Mouse (Mus musculus) left cerebral cortex, postnatal 14 days (tissue): ENCODE results near the gene Megf6. TPM values are rescaled to one million over a fixed set of nuclear protein-coding genes. Genes with fewer than 3 reads are reported as not detected.
A peak's percentile ranks its signal among the peaks of the same experiment; 100 is the strongest.

ENCODE experiments used
- DNase-seq, 2 experiments: peaks; one replicate each; pipeline ENCODE4 v3.0.0; 2021 to 2022; ENCODE audit warnings: low spot score in 2 of 2, mixed read lengths in 1 of 2
- intact Hi-C: fragments of 180-260 bp; cut with DNase I; formaldehyde crosslinking; loops from one replicate; pipeline ENCODE4 v1.15.1; 2025
- total RNA-seq, 2 experiments: library from RNA; stranded (reverse); gene quantifications; 2 replicates each; pipeline ENCODE4 v1.2.3; 2021

Megf6 gene
- total RNA-seq, 2 experiments from 2014 or later = 8.4 to 11.2 TPM

GRCm38 (mm10) chr4:154240608-154241007 lies 70.1 kb downstream of the Megf6 start:
- no peak for DNase-seq
- intact Hi-C loops = no loop called here

DNA sequence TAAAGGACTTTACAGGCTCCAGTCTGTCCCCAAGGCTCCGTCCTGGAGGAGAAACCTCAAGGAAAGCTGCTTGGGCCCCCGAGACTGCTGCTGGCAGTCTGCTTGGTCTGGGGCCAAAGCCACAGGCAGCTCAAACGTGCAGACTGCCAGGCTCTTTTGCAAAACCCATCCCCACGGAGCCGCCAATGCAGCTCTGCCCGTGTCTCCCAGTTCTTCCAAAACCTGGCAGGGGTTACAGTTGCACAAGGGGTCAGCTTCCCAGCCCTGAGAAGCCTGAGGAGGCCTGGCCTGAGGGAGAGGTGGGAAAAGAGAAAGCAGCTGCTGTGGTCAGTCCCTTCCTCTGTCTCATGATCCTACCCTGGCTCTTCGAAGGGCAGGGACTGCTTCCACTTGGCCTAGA lies 74.8 kb downstream of the Megf6 start:
- intact Hi-C loops = no loop called here
- DNase-seq = no peak

DNA sequence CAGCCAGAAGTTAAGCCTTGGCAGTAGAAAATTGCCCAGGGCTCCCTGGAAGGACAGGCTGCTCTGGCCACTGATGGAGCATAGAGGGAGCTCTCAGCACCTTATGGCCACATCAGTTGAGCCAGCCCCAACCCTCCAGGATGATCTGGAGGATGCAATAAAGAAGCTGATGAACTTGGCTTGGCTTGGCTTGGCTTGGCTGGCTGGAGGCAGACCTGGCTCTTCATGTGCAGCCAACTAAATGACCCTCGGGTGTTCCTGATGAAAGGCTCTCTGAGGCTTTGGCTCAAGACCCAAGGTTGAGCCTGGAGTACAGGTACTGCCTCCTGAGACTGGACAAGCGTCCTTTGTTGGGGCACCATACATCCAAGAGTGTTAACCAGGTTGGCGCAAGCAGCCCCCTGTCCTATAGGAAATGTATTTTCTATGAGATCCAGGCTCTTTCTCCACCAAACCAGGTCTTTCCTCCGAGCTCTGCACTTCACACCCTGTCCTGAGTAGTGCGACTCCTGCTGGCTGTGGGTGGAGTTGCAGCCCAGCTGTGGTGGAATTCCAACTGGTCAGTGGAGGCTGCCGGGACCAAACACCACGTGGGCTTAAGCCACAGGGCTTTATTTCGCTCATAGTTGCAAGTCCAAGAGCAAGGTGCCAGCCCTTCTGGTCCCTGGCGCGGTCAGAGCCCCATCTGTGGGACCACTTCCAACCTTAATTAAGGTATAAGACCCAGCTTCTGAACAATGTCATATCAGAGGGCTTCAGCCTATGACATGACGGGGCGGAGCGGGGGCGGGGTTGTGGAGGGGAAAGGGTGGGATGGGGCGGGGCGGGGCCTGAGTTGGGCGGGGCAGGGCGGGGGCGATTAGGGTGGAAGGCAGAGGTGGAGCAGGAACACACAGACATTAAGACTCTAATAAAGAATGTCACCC lies 75.8 kb downstream of the Megf6 start:
- DNase-seq = peak; percentile 47 to 61
- intact Hi-C loops = no loop called here

DNA sequence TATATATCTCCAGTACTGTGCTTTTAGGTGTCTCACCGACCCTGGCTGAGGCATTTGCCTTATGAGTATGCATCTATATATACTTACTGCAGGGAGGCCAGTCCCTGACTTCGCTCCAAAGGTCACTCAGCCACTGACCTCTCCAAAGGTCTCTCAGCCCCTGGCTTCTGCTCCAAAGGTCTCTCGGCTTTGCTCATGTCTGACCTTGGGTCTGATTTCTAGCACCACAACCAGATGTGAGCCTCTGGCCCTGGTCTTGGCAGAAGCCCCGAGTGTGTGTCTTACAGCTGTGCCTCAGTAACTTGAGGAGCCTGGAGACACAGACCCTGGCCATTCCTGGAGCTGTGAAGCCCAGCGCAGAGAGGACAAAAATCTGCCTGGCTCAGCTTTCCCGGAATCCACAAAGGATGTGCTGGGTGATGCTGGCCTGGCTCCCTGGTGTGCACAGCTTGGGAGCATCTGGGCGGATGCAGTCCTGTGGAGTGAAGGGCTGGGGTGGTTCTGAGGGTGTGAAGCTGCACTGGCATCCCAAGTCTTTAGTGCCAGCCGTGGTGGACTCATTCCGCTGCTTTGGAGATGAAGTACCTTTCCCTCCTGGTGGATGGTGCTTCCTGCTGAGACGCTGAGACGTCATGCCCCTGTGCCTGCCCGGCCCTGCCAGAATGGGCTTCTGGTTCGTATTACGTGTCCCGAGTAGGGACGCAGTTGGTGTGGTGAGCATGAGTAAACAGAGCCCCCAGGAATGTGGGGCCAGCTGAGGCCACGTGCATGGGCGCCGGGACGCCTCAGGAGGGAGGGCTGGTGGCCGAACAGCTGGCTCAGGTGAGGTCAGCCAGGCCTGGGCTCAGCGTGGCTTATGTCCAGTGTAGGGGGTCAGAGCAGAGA lies 76.9 kb downstream of the Megf6 start:
- intact Hi-C loops = no loop called here
- DNase-seq = no peak

DNA sequence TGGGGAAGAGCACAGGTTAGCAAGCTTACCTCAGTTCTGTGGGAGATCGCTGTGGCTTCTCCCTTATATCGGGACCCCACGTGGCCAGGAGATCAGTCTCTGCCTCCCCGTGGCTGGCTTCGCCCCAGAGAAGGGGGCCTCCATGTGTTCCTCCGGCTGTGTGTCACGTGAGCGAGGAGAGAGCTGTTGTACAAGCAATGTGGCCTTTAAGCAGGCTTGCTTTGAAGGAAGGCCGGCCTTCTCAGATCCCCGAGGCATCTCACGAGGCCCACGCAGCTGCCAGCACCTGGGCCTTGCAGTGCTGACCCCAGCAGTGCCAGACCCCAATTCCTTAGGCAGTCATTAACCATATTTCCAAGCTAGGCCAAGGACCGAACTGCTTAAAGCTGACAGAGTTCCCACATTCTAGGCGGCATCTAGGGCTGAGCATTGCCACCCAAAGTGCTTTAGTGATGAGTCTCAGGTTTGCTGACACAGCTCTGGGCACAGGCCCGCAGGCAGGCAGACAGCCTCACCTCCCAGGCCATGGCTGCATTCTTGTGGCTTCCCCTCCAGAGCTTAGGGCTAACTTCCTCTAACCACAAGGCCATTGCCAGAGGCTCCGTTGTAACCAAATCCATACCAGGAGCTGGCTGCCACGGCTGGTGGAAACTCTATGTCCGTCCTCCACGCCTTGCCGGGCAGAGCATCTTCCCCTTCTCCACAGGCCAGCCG lies 77.7 kb downstream of the Megf6 start:
- intact Hi-C loops = no loop called here
- no peak for DNase-seq

GRCm38 (mm10) chr4:154249316-154249715 lies 78.8 kb downstream of the Megf6 start:
- intact Hi-C loops = no loop called here
- no peak for DNase-seq

GRCm38 (mm10) chr4:154252537-154253255 lies 82.2 kb downstream of the Megf6 start:
- intact Hi-C loops = no loop called here
- peak; percentile 35 to 76 for DNase-seq

- intact Hi-C loops = no loop called here
- DNase-seq = no peak
Observed at GRCm38 (mm10) chr4:154260755-154261154, 90.2 kb downstream of the Megf6 start.

DNA sequence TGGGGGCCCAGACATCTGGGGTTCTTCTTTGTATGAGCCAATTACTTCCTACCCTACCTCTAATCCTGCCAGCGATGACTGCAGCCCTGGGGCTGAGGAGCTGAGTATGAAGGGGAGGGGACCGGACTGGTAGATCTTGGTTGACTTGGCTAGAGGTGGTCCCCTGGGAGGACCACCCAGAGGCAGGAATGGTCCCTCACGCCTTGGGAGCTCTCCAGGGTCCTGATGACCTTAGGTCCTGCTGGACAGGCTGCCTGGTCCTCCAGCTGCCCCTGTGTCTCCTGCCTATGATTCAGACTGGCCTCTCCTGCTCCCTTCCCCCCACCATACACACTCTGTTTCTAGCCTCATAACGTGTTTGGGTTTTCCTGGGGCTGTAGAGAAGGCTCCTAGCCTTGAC lies 91.5 kb downstream of the Megf6 start:
- no peak for DNase-seq
- intact Hi-C loops = no loop called here

GRCm38 (mm10) chr4:154267511-154267910 lies 97.0 kb downstream of the Megf6 start:
- intact Hi-C loops = no loop called here
- DNase-seq = no peak

DNA sequence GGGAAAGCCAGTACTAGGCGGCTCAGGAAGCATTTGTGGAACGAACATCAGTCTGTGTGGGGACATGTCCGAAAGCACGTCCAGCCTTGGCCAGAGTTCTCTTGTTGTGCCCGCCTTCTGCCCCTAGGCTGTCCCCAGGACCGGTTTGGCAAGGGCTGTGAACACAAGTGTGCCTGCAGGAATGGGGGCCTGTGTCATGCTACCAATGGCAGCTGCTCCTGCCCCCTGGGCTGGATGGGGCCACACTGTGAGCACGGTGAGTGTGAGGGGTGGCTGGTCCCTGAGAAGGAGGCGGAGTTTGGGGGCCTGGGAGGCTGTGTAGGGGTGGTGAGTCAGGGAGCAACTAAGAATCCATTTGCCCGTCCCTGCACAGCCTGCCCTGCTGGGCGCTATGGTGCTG lies 99.0 kb downstream of the Megf6 start:
- no peak for DNase-seq
- intact Hi-C loops = no loop called here

DNA sequence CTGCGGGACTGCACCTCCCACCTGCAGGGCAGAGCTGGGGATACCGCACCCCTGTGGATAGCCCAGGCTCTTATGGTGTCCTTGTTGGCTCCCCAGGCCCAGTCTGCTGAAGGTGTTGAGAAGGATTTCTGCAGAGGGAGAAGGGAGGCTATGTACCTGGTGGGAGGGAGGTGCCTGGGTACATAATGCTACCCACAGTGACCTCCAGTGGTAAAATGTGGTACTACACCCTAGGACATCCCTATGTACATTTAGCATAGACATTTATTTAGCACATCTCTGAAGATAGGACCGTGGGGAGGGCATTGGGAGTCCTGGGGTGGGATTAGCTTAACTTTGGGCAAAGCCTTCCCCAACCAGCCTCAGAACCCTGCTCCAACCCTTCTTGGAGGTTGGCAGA lies 102.5 kb downstream of the Megf6 start:
- intact Hi-C loops = loop anchor here (5.0 to 10.0 kb wide), 2 partner anchors 66 to 108 kb away; partner anchors contain the start of gene Tprgl

DNA sequence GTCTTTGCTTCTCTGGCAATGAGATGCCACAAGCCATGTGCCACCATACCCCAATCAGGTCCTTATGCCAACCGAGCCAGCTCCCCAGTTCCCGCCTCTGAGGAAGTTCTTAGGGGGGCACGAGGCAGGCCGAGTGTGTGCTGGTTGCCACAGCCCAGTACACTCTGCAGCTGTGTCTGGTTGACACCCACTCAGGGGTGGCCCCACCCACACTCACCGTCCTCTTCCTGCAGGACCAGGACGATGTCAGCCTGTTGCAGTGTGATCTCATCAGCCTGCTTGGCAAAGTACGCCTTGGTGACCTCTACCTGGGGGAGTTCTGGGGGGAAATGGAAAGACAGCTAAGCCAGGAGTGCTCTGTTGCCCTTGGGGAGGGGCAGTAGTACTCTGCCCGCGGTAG lies 109.0 kb downstream of the Megf6 start:
- no peak for DNase-seq
- intact Hi-C loops = loop anchor here (10.0 kb wide), 1 partner anchor 115 kb away; the partner anchor contains the start of gene Tprgl

More for the DNA sequence above, 102.5 kb downstream of the Megf6 start:
- peak; percentile 76 to 89 for DNase-seq

GRCm38 (mm10) chr4:154283671-154284070 lies 113.1 kb downstream of the Megf6 start:
- DNase-seq = no peak
- intact Hi-C loops = no loop called here

DNA sequence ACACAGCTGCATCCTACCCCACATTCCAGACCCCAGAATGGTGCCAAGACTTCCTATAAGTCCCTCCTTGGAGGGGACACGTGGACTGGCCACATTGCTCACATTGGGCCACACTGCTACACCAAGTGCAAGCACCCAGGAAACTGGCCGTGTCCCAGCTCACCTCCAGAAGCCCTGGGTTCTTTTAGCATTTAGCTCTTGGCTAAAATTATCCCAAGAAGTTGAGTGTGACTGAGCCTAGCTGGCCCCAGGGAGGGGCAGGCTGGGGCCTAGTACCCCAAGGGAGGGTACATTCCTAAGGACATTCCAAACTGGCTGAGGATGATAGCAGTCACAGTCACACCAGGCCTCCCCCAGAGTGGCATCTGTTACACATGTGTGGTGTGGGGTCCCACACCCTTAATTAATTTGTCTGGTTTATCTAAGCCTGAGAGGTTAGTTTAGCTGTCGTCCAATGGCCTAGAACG lies 123.2 kb downstream of the Megf6 start:
- DNase-seq = no peak
- intact Hi-C loops = loop anchor here (10.0 kb wide), 1 partner anchor 229 kb away; no protein-coding TSS in a partner anchor

GRCm38 (mm10) chr4:154294262-154294731 lies 123.8 kb downstream of the Megf6 start:
- no peak for DNase-seq
- intact Hi-C loops = loop anchor here (10.0 kb wide), 1 partner anchor 229 kb away; no protein-coding TSS in a partner anchor

DNA sequence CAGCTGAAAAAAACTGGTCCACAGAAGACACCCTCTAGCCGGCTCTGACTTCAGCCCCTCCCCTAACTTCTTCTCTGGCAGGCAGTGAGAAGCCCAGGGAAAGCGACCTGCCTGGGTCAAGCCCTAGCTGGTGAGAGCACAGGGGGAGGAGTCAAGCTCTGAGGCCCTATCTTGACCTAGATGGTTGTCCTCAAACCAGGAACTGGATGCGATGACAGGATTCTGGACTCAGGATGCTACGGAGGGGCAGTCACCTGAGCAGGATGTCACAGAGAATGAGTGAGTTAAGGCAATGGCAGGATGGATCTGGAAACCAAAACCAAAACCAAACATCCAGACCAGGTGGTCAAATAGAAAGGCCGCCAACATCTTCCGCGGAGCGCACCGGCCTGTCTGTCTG lies 127.2 kb downstream of the Megf6 start:
- intact Hi-C loops = loop anchor here (10.0 kb wide), 1 partner anchor 233 kb away; no protein-coding TSS in a partner anchor
- DNase-seq = no peak

GRCm38 (mm10) chr4:154299541-154300271 lies 129.2 kb downstream of the Megf6 start:
- no peak for DNase-seq
- intact Hi-C loops = loop anchor here (5.0 to 10.0 kb wide), 2 partner anchors 137 to 235 kb away; partner anchors contain the start of gene Tprgl
